Mouse (Mus musculus) C2C12 (cell line): ENCODE measurements around the gene Akap8.

Experiments
- CTCF ChIP-seq: IDR thresholded peaks from one replicate; pipeline ENCODE4 v1.5.1; 2011; ENCODE audit not compliant: control insufficient read depth, insufficient read depth, insufficient read length
- MAX ChIP-seq: IDR thresholded peaks from one replicate; pipeline ENCODE4 v1.6.1; 2011; ENCODE audit warnings: mild to moderate bottlenecking, control low read depth

- TF ChIP-seq CTCF (no peak), MAX (no peak)
Measured at GRCm38 (mm10) chr17:32256896-32257295, 64.1 kb downstream of the Akap8 start.
